Mouse (Mus musculus) MEL (cell line): Measurements from ENCODE around the gene Dcst1. TPM values are rescaled to one million over a fixed set of nuclear protein-coding genes. Genes with fewer than 3 reads are reported as not detected.

ENCODE experiments used
- DNase-seq: peaks from one replicate; pipeline ENCODE4 v3.0.0; 2011; ENCODE audit warnings: low read depth, low spot score
- H3K27ac ChIP-seq: 2 replicates; pipeline ENCODE4 v1.5.1; 2012; ENCODE audit warnings: low read depth, mild to moderate bottlenecking, control low read depth, low read length, moderate library complexity; ENCODE audit not compliant: control insufficient read depth
- H3K27me3 ChIP-seq, 2 experiments: fragments of 150-350 bp in 1 of 2; sonication (generic) in 1 of 2; 2 replicates each; pipeline ENCODE4 v1.6.1; 2012; ENCODE audit warnings: low read length in 2 of 2, mild to moderate bottlenecking in 2 of 2, improper control_type of control experiment in 1 of 2, moderate library complexity in 1 of 2; ENCODE audit not compliant: insufficient read depth in 2 of 2, control insufficient read depth in 1 of 2
- H3K36me3 ChIP-seq, 2 experiments: 2 replicates each; pipeline ENCODE4 v1.6.1; 2012 to 2014; ENCODE audit warnings: low read length in 2 of 2, improper control_type of control experiment in 1 of 2, inconsistent platforms in 1 of 2, mild to moderate bottlenecking in 1 of 2; ENCODE audit not compliant: insufficient read depth in 2 of 2, control insufficient read depth in 1 of 2
- H3K4me1 ChIP-seq, 2 experiments: fragments of 150-350 bp in 1 of 2; sonication (generic) in 1 of 2; 2 replicates each; pipeline ENCODE4 v1.6.1; 2012; ENCODE audit warnings: low read length in 2 of 2, improper control_type of control experiment in 1 of 2, mild to moderate bottlenecking in 1 of 2; ENCODE audit not compliant: insufficient read depth in 2 of 2, control insufficient read depth in 1 of 2
- H3K4me3 ChIP-seq, 2 experiments: fragments of 150-350 bp in 1 of 2; sonication (generic) in 1 of 2; 2 replicates each; pipeline ENCODE4 v1.5.1; 2012; ENCODE audit warnings: low read depth in 2 of 2, low read length in 2 of 2, mild to moderate bottlenecking in 2 of 2, moderate library complexity in 2 of 2, control low read depth in 1 of 2, improper control_type of control experiment in 1 of 2; ENCODE audit not compliant: control insufficient read depth in 1 of 2, insufficient read depth in 1 of 2
- H3K79me2 ChIP-seq: 2 replicates; pipeline ENCODE4 v1.6.1; 2012; ENCODE audit warnings: mild to moderate bottlenecking, low read length, moderate library complexity; ENCODE audit not compliant: control insufficient read depth, poor library complexity, insufficient read depth
- H3K9ac ChIP-seq: 2 replicates; pipeline ENCODE4 v1.6.1; 2012; ENCODE audit warnings: low read depth, mild to moderate bottlenecking, control low read depth, low read length, moderate library complexity; ENCODE audit not compliant: control insufficient read depth, poor library complexity, severe bottlenecking
- H3K9me3 ChIP-seq: fragments of 150-350 bp; sonication (generic); replicated peaks from 2 replicates; pipeline ENCODE4 v1.6.1; 2012; ENCODE audit warnings: mild to moderate bottlenecking, low read length, improper control_type of control experiment, moderate library complexity; ENCODE audit not compliant: insufficient read depth
- BHLHE40 ChIP-seq: IDR thresholded peaks from 2 replicates; pipeline ENCODE4 v1.6.1; 2012; ENCODE audit warnings: low read depth, mild to moderate bottlenecking, inconsistent platforms, low read length, improper control_type of control experiment, borderline replicate concordance
- CHD1 ChIP-seq: IDR thresholded peaks from 2 replicates; pipeline ENCODE4 v1.6.1; 2012; ENCODE audit warnings: low read depth, mild to moderate bottlenecking, inconsistent platforms, low read length, improper control_type of control experiment
- CTCF ChIP-seq, 3 experiments: IDR thresholded peaks in 2 of 3; conservative IDR thresholded peaks in 1 of 3; 2 replicates each; pipeline ENCODE4 v1.5.1; 2011 to 2012; ENCODE audit warnings: low read length in 3 of 3, low read depth in 2 of 3, mild to moderate bottlenecking in 2 of 3, improper control_type of control experiment in 1 of 3, inconsistent platforms in 1 of 3, mixed read lengths in 1 of 3, moderate library complexity in 1 of 3; ENCODE audit not compliant: control insufficient read depth in 1 of 3, insufficient read depth in 1 of 3, poor library complexity in 1 of 3, severe bottlenecking in 1 of 3
- E2F4 ChIP-seq: IDR thresholded peaks from 2 replicates; pipeline ENCODE4 v1.6.1; 2011; ENCODE audit warnings: low read depth, low read length, improper control_type of control experiment, borderline replicate concordance
- ELF1 ChIP-seq: IDR thresholded peaks from 2 replicates; pipeline ENCODE4 v1.6.1; 2014; ENCODE audit warnings: low read depth, mild to moderate bottlenecking, inconsistent platforms, low read length, improper control_type of control experiment, moderate library complexity
- EP300 ChIP-seq, 2 experiments: IDR thresholded peaks; 2 replicates each; pipeline ENCODE4 v1.6.1; 2011; ENCODE audit warnings: improper control_type of control experiment in 2 of 2, low read length in 2 of 2, low read depth in 1 of 2, mild to moderate bottlenecking in 1 of 2
- ETS1 ChIP-seq: IDR thresholded peaks from 2 replicates; pipeline ENCODE4 v1.6.1; 2012; ENCODE audit warnings: low read depth, mild to moderate bottlenecking, inconsistent platforms, low read length, improper control_type of control experiment, moderate library complexity
- GABPA ChIP-seq: IDR thresholded peaks from 2 replicates; pipeline ENCODE4 v1.6.1; 2012; ENCODE audit warnings: low read depth, mild to moderate bottlenecking, inconsistent platforms, low read length, improper control_type of control experiment, moderate library complexity
- GATA1 ChIP-seq: IDR thresholded peaks from 2 replicates; pipeline ENCODE4 v1.6.1; 2011; ENCODE audit warnings: low read depth, low read length, improper control_type of control experiment
- JUND ChIP-seq: IDR thresholded peaks from 2 replicates; pipeline ENCODE4 v1.6.1; 2011; ENCODE audit warnings: low read depth, mild to moderate bottlenecking, improper control_type of control experiment, low read length
- KAT2A ChIP-seq: conservative IDR thresholded peaks from 2 replicates; pipeline ENCODE4 v1.6.1; 2012; ENCODE audit warnings: low read depth, low read length, improper control_type of control experiment, inconsistent platforms
- MAFK ChIP-seq: IDR thresholded peaks from 2 replicates; pipeline ENCODE4 v1.6.1; 2011; ENCODE audit warnings: low read depth, mild to moderate bottlenecking, low read length, improper control_type of control experiment, borderline replicate concordance
- MAX ChIP-seq: IDR thresholded peaks from 2 replicates; pipeline ENCODE4 v1.6.1; 2011; ENCODE audit warnings: low read length, improper control_type of control experiment
- MAZ ChIP-seq: IDR thresholded peaks from 2 replicates; pipeline ENCODE4 v1.6.1; 2012; ENCODE audit warnings: low read depth, mild to moderate bottlenecking, inconsistent platforms, low read length, improper control_type of control experiment
- MXI1 ChIP-seq: IDR thresholded peaks from 2 replicates; pipeline ENCODE4 v1.6.1; 2011; ENCODE audit warnings: mild to moderate bottlenecking, low read depth, low read length, improper control_type of control experiment
- MYC ChIP-seq: IDR thresholded peaks from 2 replicates; pipeline ENCODE4 v1.6.1; 2011; ENCODE audit warnings: low read depth, mild to moderate bottlenecking, low read length, improper control_type of control experiment, moderate library complexity
- NRF1 ChIP-seq: IDR thresholded peaks from 2 replicates; pipeline ENCODE4 v1.6.1; 2014; ENCODE audit warnings: low read depth, mild to moderate bottlenecking, inconsistent platforms, low read length, improper control_type of control experiment, moderate library complexity; ENCODE audit not compliant: poor library complexity, insufficient read depth, severe bottlenecking
- POLR2AphosphoS2 ChIP-seq: IDR thresholded peaks from 2 replicates; pipeline ENCODE4 v1.6.1; 2011; ENCODE audit warnings: low read length, improper control_type of control experiment
- RAD21 ChIP-seq: IDR thresholded peaks from 2 replicates; pipeline ENCODE4 v1.6.1; 2011; ENCODE audit warnings: mild to moderate bottlenecking, low read depth, low read length, improper control_type of control experiment
- RCOR1 ChIP-seq: IDR thresholded peaks from 2 replicates; pipeline ENCODE4 v1.6.1; 2012; ENCODE audit warnings: low read depth, mild to moderate bottlenecking, inconsistent platforms, low read length, improper control_type of control experiment
- SIN3A ChIP-seq: IDR thresholded peaks from 2 replicates; pipeline ENCODE4 v1.6.1; 2012; ENCODE audit warnings: low read length, improper control_type of control experiment, inconsistent platforms
- SMC3 ChIP-seq: IDR thresholded peaks from 2 replicates; pipeline ENCODE4 v1.6.1; 2011; ENCODE audit warnings: low read depth, low read length, improper control_type of control experiment
- TAL1 ChIP-seq: IDR thresholded peaks from 2 replicates; pipeline ENCODE4 v1.6.1; 2012; ENCODE audit warnings: mild to moderate bottlenecking, inconsistent platforms, low read length, moderate library complexity, mixed read lengths
- TCF12 ChIP-seq: IDR thresholded peaks from 2 replicates; pipeline ENCODE4 v1.6.1; 2014; ENCODE audit warnings: low read depth, mild to moderate bottlenecking, inconsistent platforms, low read length, improper control_type of control experiment, moderate library complexity
- ZNF384 ChIP-seq: IDR thresholded peaks from 2 replicates; pipeline ENCODE4 v1.6.1; 2012; ENCODE audit warnings: low read depth, mild to moderate bottlenecking, inconsistent platforms, low read length, improper control_type of control experiment
- polyA plus RNA-seq, 2 experiments: library from polyadenylated mRNA; stranded (reverse) in 1 of 2; unstranded in 1 of 2; fragments of >175 nt in 1 of 2; fragments of >200 nt in 1 of 2; gene quantifications; 2 replicates each; pipeline versions ENCODE4 v1.2.1 to v1.2.4; 2012; ENCODE audit warnings: low replicate concordance in 2 of 2, low read depth in 1 of 2; ENCODE audit not compliant: insufficient read length in 2 of 2, insufficient read depth in 1 of 2, missing spikeins in 1 of 2
- total RNA-seq: library from RNA; depleted of rRNA; stranded (reverse); fragments of 300-350 nt; gene quantifications from 2 replicates; pipeline ENCODE4 v1.2.3, GENCODE M21; 2012

Dcst1 gene
- total and polyA plus RNA-seq, 3 experiments, result 0.08 to 0.29 TPM; not detected in 1

GRCm38 (mm10) chr3:89395806-89396653 is 31.0 kb upstream of the Dcst1 start (continued):
- peak; percentile 17; the same call in 1 of the 2 replicates for TF ChIP-seq TCF12
- TF ChIP-seq RAD21, result peak; percentile 47
- no peak for TF ChIP-seq E2F4
- TF ChIP-seq NRF1, result no peak

DNA sequence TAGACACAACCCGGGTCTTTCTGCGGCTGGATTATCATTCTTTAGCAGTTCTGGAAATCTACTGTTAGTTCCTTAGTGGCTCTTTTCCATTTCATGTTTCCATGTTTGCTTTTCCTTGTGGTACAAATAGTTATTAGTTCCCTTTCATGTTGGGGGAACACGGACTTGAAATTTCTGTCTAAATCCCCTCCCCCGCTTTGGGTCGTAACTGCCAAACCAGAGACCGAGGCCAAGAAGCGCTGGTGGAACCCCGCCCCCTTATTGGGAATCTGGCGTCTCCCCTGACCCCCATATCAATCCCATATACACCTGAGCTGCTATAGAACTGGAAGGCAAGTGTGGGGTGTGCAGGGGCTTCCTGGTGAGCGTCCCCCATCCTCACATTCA is 30.4 kb upstream of the Dcst1 start:
- TF ChIP-seq MAZ, result no peak
- no peak for TF ChIP-seq JUND
- no peak for TF ChIP-seq NRF1
- no peak for TF ChIP-seq MYC
- TF ChIP-seq RCOR1, result no peak
- no peak for TF ChIP-seq POLR2AphosphoS2
- TF ChIP-seq EP300 (IDR thresholded peaks at IDR 0.05; ENCODE audit: low read depth in 1 of 2, low read length in 2 of 2), result peak in 1 of 2 experiments; percentile 53; a peak in 1 of 4 replicates
- 0 out of 2 replicates have a peak, but pooled peaks have one; percentile 7 for TF ChIP-seq TCF12
- no peak for TF ChIP-seq ETS1
- TF ChIP-seq SIN3A, result no peak
- TF ChIP-seq BHLHE40, result peak; percentile 8; the same call in 1 of the 2 replicates
- TF ChIP-seq MAFK, result no peak
- TF ChIP-seq CHD1, result peak; percentile 73; the same call in 1 of the 2 replicates
- no peak for TF ChIP-seq GABPA
- no peak for TF ChIP-seq TAL1
- no peak for TF ChIP-seq CTCF (IDR thresholded peaks at IDR 0.05 in 2 of 3, conservative IDR thresholded peaks at IDR 0.05 in 1 of 3; ENCODE audit: control insufficient read depth in 1 of 3, insufficient read depth in 1 of 3, low read depth in 2 of 3, low read length in 3 of 3, poor library complexity in 1 of 3, severe bottlenecking in 1 of 3)
- no peak for TF ChIP-seq MXI1
- TF ChIP-seq GATA1, result no peak
- TF ChIP-seq ZNF384, result no peak
- TF ChIP-seq KAT2A, result no peak
- no peak for TF ChIP-seq SMC3
- no peak for TF ChIP-seq ELF1
- TF ChIP-seq MAX, result no peak
- TF ChIP-seq, all 39 proteins: peak for 4
- H3K27ac ChIP-seq, result peak overlapping the region; percentile 75
- peak overlapping the region; percentile 75 to 78 for H3K4me3 ChIP-seq
- peaks cover 8 to 17% of the 10 kb centered on the region in 2 experiments for H3K4me1 ChIP-seq
- peaks cover 16% of the 10 kb centered on the region for H3K79me2 ChIP-seq
- peak overlapping the region; percentile 73 for H3K9ac ChIP-seq
- peaks cover 2 to 12% of the 10 kb centered on the region in 2 experiments; a peak in 3 of 4 replicates for H3K36me3 ChIP-seq
- H3K9me3 ChIP-seq, result no peaks in the 10 kb centered on the region
- DNase-seq, result peak; percentile 62
- H3K27me3 ChIP-seq, result no peaks in the 10 kb centered on the region
